Mouse (Mus musculus): ENCODE measurements around the gene Apof. TPM values are rescaled to one million over a fixed set of nuclear protein-coding genes. Genes with fewer than 3 reads are reported as not detected.
"Not testable (repeated sequence)": the region's sequence is repeated elsewhere in the genome, so short reads cannot be mapped to it uniquely, and the experiment has no call there.

Apof gene
- polyA plus RNA-seq, 1 experiment from 2014 or later, result 0.15 TPM

DNA sequence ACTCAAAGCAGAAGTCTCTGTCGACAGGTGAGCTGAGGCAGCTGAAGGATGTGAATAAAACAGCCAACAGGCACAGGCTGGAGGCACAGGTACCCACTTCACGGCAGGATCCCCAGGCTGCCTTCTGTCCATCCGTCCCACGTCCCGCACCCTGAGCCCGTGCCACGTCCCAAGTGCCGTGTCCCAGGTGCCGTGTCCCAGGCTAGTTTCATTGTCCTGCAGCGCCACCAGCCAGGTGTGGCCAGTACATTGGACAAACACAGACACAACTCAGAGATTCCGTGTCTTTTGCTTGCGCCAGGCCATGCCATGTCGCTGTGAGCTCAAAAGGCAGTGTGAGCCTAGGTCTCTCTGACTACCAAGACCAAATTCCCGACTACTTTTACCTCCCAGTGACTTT, 13.2 kb downstream of the Apof start:
- Histone ChIP-seq H3K36me3 (peaks cover 49% of the 10 kb centered on the region), H3K9ac (no peak overlapping the region), H3K27ac (no peak overlapping the region)

DNA sequence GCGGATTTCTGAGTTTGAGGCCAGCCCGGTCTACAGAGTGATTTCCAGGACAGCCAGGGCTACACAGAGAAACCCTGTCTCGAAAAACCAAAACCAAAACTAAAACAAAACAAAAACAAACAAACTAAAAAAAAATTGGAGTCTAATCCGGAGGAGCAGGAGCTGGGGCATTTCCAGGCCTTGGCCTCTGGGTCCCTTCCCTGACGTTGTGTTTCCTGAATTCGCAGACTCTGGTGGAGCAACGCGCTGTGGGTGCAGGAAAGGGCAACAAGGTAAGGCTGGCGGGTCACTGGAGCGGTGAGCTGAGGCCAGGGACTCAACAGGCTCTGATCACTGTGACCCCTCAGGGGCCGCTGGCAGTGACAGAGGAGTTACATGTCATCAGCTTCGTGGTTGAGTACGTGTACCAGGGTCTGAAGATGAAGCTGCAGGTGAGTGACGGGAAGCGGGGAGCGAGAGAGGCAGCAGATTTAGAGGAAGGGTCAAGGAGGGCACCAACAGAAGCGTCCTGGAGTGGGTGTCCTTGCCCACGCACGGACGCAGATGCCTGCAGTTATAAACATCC, 14.5 kb downstream of the Apof start:
- 80% methylated on average over 20 of the region's 20 CpGs for WGBS
- no peak for ATAC-seq (ENCODE audit: borderline replicate concordance, extremely low read depth, low FRiP score, low TSS enrichment)
- H3K36me3 ChIP-seq, result peaks cover 50% of the 10 kb centered on the region
- H3K9ac ChIP-seq, result no peak overlapping the region
- H3K4me3 ChIP-seq, result no peak overlapping the region
- H3K4me1 ChIP-seq, result no peaks in the 10 kb centered on the region
- H3K9me3 ChIP-seq, result no peaks in the 10 kb centered on the region
- H3K4me2 ChIP-seq, result no peak overlapping the region
- H3K27me3 ChIP-seq, result no peaks in the 10 kb centered on the region
- no peak overlapping the region for H3K27ac ChIP-seq

More for the DNA sequence above, 13.2 kb downstream of the Apof start:
- 89% methylated on average over 14 of the region's 14 CpGs for WGBS
- H3K4me3 ChIP-seq, result no peak overlapping the region
- H3K4me2 ChIP-seq, result no peak overlapping the region
- no peaks in the 10 kb centered on the region for H3K4me1 ChIP-seq
- H3K9me3 ChIP-seq, result no peaks in the 10 kb centered on the region
- ATAC-seq (ENCODE audit: borderline replicate concordance, extremely low read depth, low FRiP score, low TSS enrichment), result no peak
- no peaks in the 10 kb centered on the region for H3K27me3 ChIP-seq

GRCm38 (mm10) chr10:128283604-128284579, 15.4 kb downstream of the Apof start:
- ATAC-seq (ENCODE audit: borderline replicate concordance, extremely low read depth, low FRiP score, low TSS enrichment), result no peak; the same call in 1 of the 2 replicates
- Histone ChIP-seq H3K9ac (no peak overlapping the region), H3K36me3 (peaks cover 52% of the 10 kb centered on the region)

GRCm38 (mm10) chr10:128290594-128290993, 22.1 kb downstream of the Apof start:
- peaks cover 22% of the 10 kb centered on the region for H3K36me3 ChIP-seq
- WGBS, result 75% methylated on average over 1 of the region's 1 CpGs

More at GRCm38 (mm10) chr10:128283604-128284579, 15.4 kb downstream of the Apof start:
- no peaks in the 10 kb centered on the region for H3K4me1 ChIP-seq
- WGBS, result 65% methylated on average over 31 of the region's 31 CpGs
- no peak overlapping the region for H3K4me2 ChIP-seq
- H3K9me3 ChIP-seq, result no peaks in the 10 kb centered on the region
- no peak overlapping the region for H3K4me3 ChIP-seq
- H3K27ac ChIP-seq, result no peak overlapping the region
- no peaks in the 10 kb centered on the region for H3K27me3 ChIP-seq

DNA sequence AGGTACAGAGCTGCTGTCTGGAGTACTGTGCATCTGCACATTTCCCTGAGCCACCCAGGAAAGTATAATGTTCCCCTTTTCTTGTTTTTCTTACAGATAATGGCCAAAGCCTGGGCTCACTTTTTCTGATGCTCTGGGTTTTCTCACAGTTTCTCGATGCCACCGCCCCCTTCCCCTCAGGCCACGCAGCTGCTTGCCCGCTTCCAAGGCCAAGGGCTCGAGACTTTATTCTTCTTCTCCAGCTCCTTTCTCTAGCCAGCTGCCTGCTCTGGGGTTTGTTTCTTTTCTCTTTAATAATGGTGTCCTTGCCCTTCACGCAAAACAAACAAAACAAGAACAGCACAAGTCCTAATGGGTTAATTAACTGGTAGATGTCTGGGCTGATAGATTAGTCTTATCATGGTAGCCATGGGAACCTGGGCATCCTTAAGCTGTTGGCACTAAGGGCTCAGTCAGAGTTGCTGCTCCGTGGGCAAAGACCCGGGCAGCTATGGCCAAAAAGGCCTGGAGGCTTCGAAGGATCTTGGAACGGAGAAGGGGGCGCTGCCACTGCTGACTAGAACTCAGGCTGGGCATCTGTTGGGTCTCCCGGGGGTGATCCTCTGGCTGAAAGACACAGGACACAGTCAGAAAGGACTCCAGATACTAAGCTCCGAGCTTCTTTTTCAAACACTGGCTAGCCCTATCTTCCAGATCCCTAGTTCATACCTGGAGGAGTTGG, 28.1 kb downstream of the Apof start:
- Histone ChIP-seq H3K36me3 (peaks cover 3% of the 10 kb centered on the region; the same call in 1 of the 2 replicates), H3K9ac (no peak overlapping the region), H3K4me3 (no peak overlapping the region), H3K4me1 (peaks cover 10% of the 10 kb centered on the region), H3K4me2 (no peak overlapping the region), H3K9me3 (no peaks in the 10 kb centered on the region), H3K27me3 (no peaks in the 10 kb centered on the region), H3K27ac (no peak overlapping the region)
- ATAC-seq (ENCODE audit: borderline replicate concordance, extremely low read depth, low FRiP score, low TSS enrichment), result no peak
- 68% methylated on average over 13 of the region's 13 CpGs for WGBS

More at GRCm38 (mm10) chr10:128290594-128290993, 22.1 kb downstream of the Apof start:
- not testable (repeated sequence) for H3K27ac ChIP-seq; H3K27me3 ChIP-seq; H3K4me2 ChIP-seq; ATAC-seq (ENCODE audit: borderline replicate concordance, extremely low read depth, low FRiP score, low TSS enrichment); H3K4me3 ChIP-seq; H3K9ac ChIP-seq; H3K9me3 ChIP-seq; H3K4me1 ChIP-seq

GRCm38 (mm10) chr10:128297221-128297620, 28.8 kb downstream of the Apof start:
- H3K9me3 ChIP-seq, result no peaks in the 10 kb centered on the region
- 0 out of 2 replicates have a peak overlapping the region, but pooled peaks have one; percentile 9 for H3K27ac ChIP-seq
- peaks cover 13% of the 10 kb centered on the region for H3K4me1 ChIP-seq
- no peak overlapping the region for H3K4me3 ChIP-seq
- H3K4me2 ChIP-seq, result no peak overlapping the region
- H3K36me3 ChIP-seq, result peaks cover 1% of the 10 kb centered on the region; the same call in 1 of the 2 replicates
- no peak overlapping the region for H3K9ac ChIP-seq
- WGBS, result 51% methylated on average over 4 of the region's 4 CpGs
- peak; percentile 15; the same call in 1 of the 2 replicates for ATAC-seq (ENCODE audit: borderline replicate concordance, extremely low read depth, low FRiP score, low TSS enrichment)
- H3K27me3 ChIP-seq, result no peaks in the 10 kb centered on the region

DNA sequence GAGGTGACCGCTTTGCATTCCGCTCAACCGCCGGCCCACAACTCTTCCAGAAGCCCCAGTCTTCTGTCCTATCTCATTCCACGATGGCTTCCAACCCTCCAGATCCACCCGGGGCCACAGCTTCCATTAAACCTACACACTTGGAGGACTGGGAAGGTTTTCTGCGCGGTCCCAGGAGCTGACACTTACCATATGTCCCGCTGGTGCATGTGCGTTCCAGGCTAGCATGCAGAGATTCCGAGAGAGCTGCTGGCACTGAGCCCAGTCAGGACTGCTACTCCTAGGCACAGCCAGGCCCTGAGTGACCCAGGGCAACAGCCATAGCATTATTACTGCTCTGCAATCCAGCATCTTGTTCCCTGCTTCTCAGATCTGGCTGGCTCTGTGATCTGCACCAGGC, 29.2 kb downstream of the Apof start:
- H3K4me3 ChIP-seq, result no peak overlapping the region
- no peaks in the 10 kb centered on the region for H3K27me3 ChIP-seq
- 0 out of 2 replicates have a peak overlapping the region, but pooled peaks have one; percentile 9 for H3K27ac ChIP-seq
- no peaks in the 10 kb centered on the region for H3K9me3 ChIP-seq
- no peak overlapping the region for H3K4me2 ChIP-seq
- H3K9ac ChIP-seq, result no peak overlapping the region
- peak; percentile 72; the same call in 1 of the 2 replicates for ATAC-seq (ENCODE audit: borderline replicate concordance, extremely low read depth, low FRiP score, low TSS enrichment)
- WGBS, result 55% methylated on average over 11 of the region's 11 CpGs
- H3K36me3 ChIP-seq, result no peaks in the 10 kb centered on the region
- H3K4me1 ChIP-seq, result peaks cover 17% of the 10 kb centered on the region

GRCm38 (mm10) chr10:128298243-128298642, 29.8 kb downstream of the Apof start:
- Histone ChIP-seq H3K27ac (no peak overlapping the region), H3K9ac (no peak overlapping the region)
- WGBS, result 60% methylated on average over 6 of the region's 6 CpGs

GRCm38 (mm10) chr10:128298702-128299171, 30.3 kb downstream of the Apof start, which contains the start of gene Il23a:
Gene Il23a (minus strand): TSS chr10:128298752.
- no peak within 1 kb of the TSS for H3K4me2 ChIP-seq
- no peak within 1 kb of the TSS for H3K9ac ChIP-seq

More at GRCm38 (mm10) chr10:128298243-128298642, 29.8 kb downstream of the Apof start:
- no peaks in the 10 kb centered on the region for H3K9me3 ChIP-seq
- no peaks in the 10 kb centered on the region for H3K36me3 ChIP-seq
- no peak overlapping the region for H3K4me3 ChIP-seq
- no peaks in the 10 kb centered on the region for H3K27me3 ChIP-seq
- peaks cover 17% of the 10 kb centered on the region for H3K4me1 ChIP-seq
- ATAC-seq (ENCODE audit: borderline replicate concordance, extremely low read depth, low FRiP score, low TSS enrichment), result no peak
- no peak overlapping the region for H3K4me2 ChIP-seq

GRCm38 (mm10) chr10:128302357-128302756, 33.9 kb downstream of the Apof start:
- no peak for ATAC-seq (ENCODE audit: borderline replicate concordance, extremely low read depth, low FRiP score, low TSS enrichment)
- no peaks in the 10 kb centered on the region for H3K27me3 ChIP-seq
- H3K36me3 ChIP-seq, result peaks cover 8% of the 10 kb centered on the region; the same call in 1 of the 2 replicates
- peak overlapping the region; percentile 54 for H3K4me3 ChIP-seq
- peak overlapping the region; percentile 79 for H3K9ac ChIP-seq
- peak overlapping the region; percentile 70 for H3K4me2 ChIP-seq
- peak overlapping the region; percentile 94 for H3K27ac ChIP-seq
- WGBS, result 30% methylated on average over 3 of the region's 3 CpGs
- no peaks in the 10 kb centered on the region for H3K9me3 ChIP-seq
- H3K4me1 ChIP-seq, result peaks cover 25% of the 10 kb centered on the region

More at GRCm38 (mm10) chr10:128298702-128299171, 30.3 kb downstream of the Apof start, which contains the start of gene Il23a:
- ATAC-seq (ENCODE audit: borderline replicate concordance, extremely low read depth, low FRiP score, low TSS enrichment), result no peak
- H3K27me3 ChIP-seq, result no peaks in the 10 kb centered on the region
- H3K9me3 ChIP-seq, result no peaks in the 10 kb centered on the region
- no peak within 1 kb of the TSS for H3K4me3 ChIP-seq
- H3K4me1 ChIP-seq, result peaks cover 17% of the 10 kb centered on the region
- 81% methylated on average over 11 of the region's 11 CpGs for WGBS
- 0 out of 2 replicates have a peak within 1 kb of the TSS, but pooled peaks have one; percentile 9 for H3K27ac ChIP-seq
- H3K36me3 ChIP-seq, result no peaks in the 10 kb centered on the region

DNA sequence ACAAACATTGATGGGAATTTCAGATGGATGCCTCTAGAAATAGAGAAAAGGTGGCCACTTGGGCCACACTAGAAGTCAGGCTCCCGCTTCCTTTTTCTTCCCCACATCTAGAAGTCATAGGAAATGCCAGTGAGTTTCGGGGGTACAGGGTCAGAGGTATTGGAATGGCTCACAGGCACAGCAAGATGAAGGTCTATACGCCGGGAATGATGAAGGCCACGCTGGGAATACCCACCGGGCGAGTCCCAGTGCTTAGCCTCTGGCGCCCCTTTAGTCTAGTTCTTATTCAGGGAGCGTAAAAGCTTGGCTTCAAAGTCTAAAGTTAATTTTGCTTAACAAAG, 34.3 kb downstream of the Apof start:
- Histone ChIP-seq H3K4me3 (peak overlapping the region; percentile 54), H3K9me3 (no peaks in the 10 kb centered on the region), H3K27ac (peak overlapping the region; percentile 94), H3K27me3 (no peaks in the 10 kb centered on the region), H3K9ac (peak overlapping the region; percentile 79), H3K36me3 (peaks cover 8% of the 10 kb centered on the region; the same call in 1 of the 2 replicates), H3K4me1 (peaks cover 21% of the 10 kb centered on the region), H3K4me2 (peak overlapping the region; percentile 70)
- peak; percentile 46 for ATAC-seq (ENCODE audit: borderline replicate concordance, extremely low read depth, low FRiP score, low TSS enrichment)
- 0% methylated on average over 9 of the region's 9 CpGs for WGBS

All from lung, embryonic 15.5 days (tissue).